Mouse (Mus musculus) embryonic facial prominence, embryonic 12.5 days (tissue): Measurements from ENCODE around the gene Nedd4. TPM values are rescaled to one million over a fixed set of nuclear protein-coding genes. Genes with fewer than 3 reads are reported as not detected.
"Not testable (repeated sequence)": the region's sequence is repeated elsewhere in the genome, so short reads cannot be mapped to it uniquely, and the experiment has no call there.

Experiments
- ATAC-seq: fragments of 200-750 bp; cut with Nextera tagmentation; 2 replicates; pipeline ENCODE4 v1.8.0; 2017; ENCODE audit not compliant: insufficient number of reproducible peaks, insufficient read depth, low FRiP score, low TSS enrichment
- H3K27ac ChIP-seq: fragments of 300-500 bp; sonication (generic); 2 replicates; pipeline ENCODE4 v1.5.1; 2016; ENCODE audit warnings: mild to moderate bottlenecking
- H3K27me3 ChIP-seq: fragments of 300-500 bp; sonication (generic); 2 replicates; pipeline ENCODE4 v1.6.1; 2016; ENCODE audit warnings: mild to moderate bottlenecking, moderate library complexity
- H3K36me3 ChIP-seq: fragments of 300-500 bp; sonication (generic); 2 replicates; pipeline ENCODE4 v1.6.1; 2016; ENCODE audit warnings: mild to moderate bottlenecking
- H3K4me1 ChIP-seq: fragments of 300-500 bp; sonication (generic); 2 replicates; pipeline ENCODE4 v1.6.1; 2016
- H3K4me2 ChIP-seq: fragments of 300-500 bp; sonication (generic); replicated peaks from 2 replicates; pipeline ENCODE4 v1.6.1; 2016; ENCODE audit warnings: mild to moderate bottlenecking, moderate library complexity
- H3K4me3 ChIP-seq: fragments of 300-500 bp; sonication (generic); 2 replicates; pipeline ENCODE4 v1.5.1; 2016; ENCODE audit warnings: mild to moderate bottlenecking
- H3K9ac ChIP-seq: fragments of 300-500 bp; sonication (generic); 2 replicates; pipeline ENCODE4 v1.6.1; 2016; ENCODE audit warnings: mild to moderate bottlenecking, moderate library complexity
- H3K9me3 ChIP-seq: fragments of 300-500 bp; sonication (generic); 2 replicates; pipeline ENCODE4 v1.6.1; 2016; ENCODE audit warnings: mild to moderate bottlenecking, moderate library complexity
- WGBS: fragments of 180-500 bp; shearing (Covaris S2); methylation state at CpG from one replicate; pipeline ENCODE4 v1.1.7; 2016; 5-methylcytosine and 5-hydroxymethylcytosine counted together
- polyA plus RNA-seq: library from polyadenylated mRNA; unstranded; fragments of >200 nt; fragmentation: Nextera tagmentation; extraction: Ambion mirVana; gene quantifications from 2 replicates; pipeline ENCODE4 v1.2.1, GENCODE M21; 2016

The Nedd4 gene
- polyA plus RNA-seq, 1 experiment from 2014 or later: 756 TPM

- ATAC-seq: peak; percentile 76
- Histone ChIP-seq H3K36me3 (no peaks in the 10 kb centered on the region), H3K4me2 (peak overlapping the region; percentile 55), H3K4me3 (peak overlapping the region; percentile 29), H3K27me3 (no peaks in the 10 kb centered on the region), H3K9ac (peak overlapping the region; percentile 52), H3K4me1 (peaks cover 28% of the 10 kb centered on the region), H3K27ac (peak overlapping the region; percentile 100), H3K9me3 (no peaks in the 10 kb centered on the region)
- 41% methylated on average over 9 of the region's 9 CpGs for WGBS
These were observed 22.9 kb upstream of the Nedd4 start for GRCm38 (mm10) chr9:72638951-72639842.

- under 1% methylated on average over 27 of the region's 27 CpGs for WGBS
- ATAC-seq: peak; percentile 93
- Histone ChIP-seq H3K36me3 (no peaks in the 10 kb centered on the region), H3K4me2 (peak overlapping the region; percentile 55), H3K27ac (peak overlapping the region; percentile 100), H3K27me3 (no peaks in the 10 kb centered on the region), H3K9me3 (no peaks in the 10 kb centered on the region), H3K9ac (peak overlapping the region; percentile 52), H3K4me1 (peaks cover 34% of the 10 kb centered on the region), H3K4me3 (peak overlapping the region; percentile 29)
These were observed 22.1 kb upstream of the Nedd4 start for GRCm38 (mm10) chr9:72639843-72640621.

GRCm38 (mm10) chr9:72640642-72641041, 21.5 kb upstream of the Nedd4 start:
- no peak overlapping the region for H3K4me3 ChIP-seq
- ATAC-seq: no peak
- H3K4me1 ChIP-seq: peaks cover 34% of the 10 kb centered on the region
- H3K27ac ChIP-seq: peak overlapping the region; percentile 100
- no peaks in the 10 kb centered on the region for H3K27me3 ChIP-seq
- H3K4me2 ChIP-seq: peak overlapping the region; percentile 55
- H3K9me3 ChIP-seq: no peaks in the 10 kb centered on the region
- WGBS: 8% methylated on average over 7 of the region's 7 CpGs
- H3K36me3 ChIP-seq: no peaks in the 10 kb centered on the region
- 0 out of 2 replicates have a peak overlapping the region, but pooled peaks have one; percentile 20 for H3K9ac ChIP-seq

- 57% methylated on average over 6 of the region's 6 CpGs for WGBS
- Histone ChIP-seq H3K27me3 (no peaks in the 10 kb centered on the region), H3K4me3 (no peak overlapping the region), H3K36me3 (no peaks in the 10 kb centered on the region), H3K27ac (peak overlapping the region; percentile 100), H3K9me3 (no peaks in the 10 kb centered on the region), H3K4me2 (peak overlapping the region; percentile 55), H3K4me1 (peaks cover 34% of the 10 kb centered on the region), H3K9ac (peak overlapping the region; percentile 20; the same call in 1 of the 2 replicates)
- ATAC-seq: no peak
These were observed 21.0 kb upstream of the Nedd4 start for GRCm38 (mm10) chr9:72641093-72641680.

GRCm38 (mm10) chr9:72642756-72643447, 19.2 kb upstream of the Nedd4 start:
- not testable (repeated sequence) for H3K36me3 ChIP-seq, H3K4me3 ChIP-seq, H3K27ac ChIP-seq, H3K9me3 ChIP-seq, H3K9ac ChIP-seq, H3K27me3 ChIP-seq, H3K4me2 ChIP-seq, ATAC-seq
- H3K4me1 ChIP-seq: peaks cover 34% of the 10 kb centered on the region
- 92% methylated on average over 4 of the region's 4 CpGs for WGBS

- H3K4me2 ChIP-seq: no peak overlapping the region
- no peak for ATAC-seq
- no peaks in the 10 kb centered on the region for H3K9me3 ChIP-seq
- peak overlapping the region; percentile 18; the same call in 1 of the 2 replicates for H3K27ac ChIP-seq
- H3K27me3 ChIP-seq: no peaks in the 10 kb centered on the region
- H3K36me3 ChIP-seq: no peaks in the 10 kb centered on the region
- no peak overlapping the region for H3K9ac ChIP-seq
- WGBS: 62% methylated on average over 6 of the region's 6 CpGs
- no peak overlapping the region for H3K4me3 ChIP-seq
- H3K4me1 ChIP-seq: peaks cover 34% of the 10 kb centered on the region
These were observed 18.3 kb upstream of the Nedd4 start for GRCm38 (mm10) chr9:72643651-72644417.

GRCm38 (mm10) chr9:72644418-72645110, 17.6 kb upstream of the Nedd4 start:
- no peaks in the 10 kb centered on the region for H3K27me3 ChIP-seq
- no peak overlapping the region for H3K4me2 ChIP-seq
- 20% methylated on average over 6 of the region's 6 CpGs for WGBS
- H3K4me1 ChIP-seq: peaks cover 27% of the 10 kb centered on the region
- no peak overlapping the region for H3K9ac ChIP-seq
- no peak for ATAC-seq
- no peaks in the 10 kb centered on the region for H3K9me3 ChIP-seq
- no peaks in the 10 kb centered on the region for H3K36me3 ChIP-seq
- peak overlapping the region; percentile 18; the same call in 1 of the 2 replicates for H3K27ac ChIP-seq
- no peak overlapping the region for H3K4me3 ChIP-seq

GRCm38 (mm10) chr9:72649781-72650180, 12.4 kb upstream of the Nedd4 start:
- Histone ChIP-seq H3K9me3 (no peaks in the 10 kb centered on the region), H3K36me3 (no peaks in the 10 kb centered on the region), H3K4me2 (no peak overlapping the region), H3K9ac (no peak overlapping the region), H3K27me3 (no peaks in the 10 kb centered on the region), H3K27ac (0 out of 2 replicates have a peak overlapping the region, but pooled peaks have one; percentile 65), H3K4me1 (peaks cover 21% of the 10 kb centered on the region), H3K4me3 (no peak overlapping the region)
- 48% methylated on average over 2 of the region's 2 CpGs for WGBS
- ATAC-seq: no peak

- 6% methylated on average over 8 of the region's 8 CpGs for WGBS
- no peaks in the 10 kb centered on the region for H3K9me3 ChIP-seq
- peak overlapping the region; percentile 99 for H3K27ac ChIP-seq
- peak overlapping the region; percentile 39 for H3K4me2 ChIP-seq
- 0 out of 2 replicates have a peak overlapping the region, but pooled peaks have one; percentile 19 for H3K9ac ChIP-seq
- peaks cover 37% of the 10 kb centered on the region for H3K4me1 ChIP-seq
- H3K4me3 ChIP-seq: 0 out of 2 replicates have a peak overlapping the region, but pooled peaks have one; percentile 14
- H3K36me3 ChIP-seq: no peaks in the 10 kb centered on the region
- no peaks in the 10 kb centered on the region for H3K27me3 ChIP-seq
- ATAC-seq: peak; percentile 86
These were observed 9.2 kb upstream of the Nedd4 start for GRCm38 (mm10) chr9:72652961-72653360.

GRCm38 (mm10) chr9:72653533-72653932, 8.6 kb upstream of the Nedd4 start:
- Histone ChIP-seq H3K36me3 (no peaks in the 10 kb centered on the region), H3K9ac (0 out of 2 replicates have a peak overlapping the region, but pooled peaks have one; percentile 19), H3K27ac (peak overlapping the region; percentile 99), H3K4me2 (peak overlapping the region; percentile 39), H3K4me3 (no peak overlapping the region), H3K9me3 (no peaks in the 10 kb centered on the region), H3K4me1 (peaks cover 37% of the 10 kb centered on the region), H3K27me3 (no peaks in the 10 kb centered on the region)
- no peak for ATAC-seq
- 8% methylated on average over 4 of the region's 4 CpGs for WGBS
